Mouse (Mus musculus): ENCODE results near the gene Adcy5. TPM values are rescaled to one million over a fixed set of nuclear protein-coding genes. Genes with fewer than 3 reads are reported as not detected.
A peak's percentile ranks its signal among the peaks of the same experiment; 100 is the strongest.

Gene Adcy5
- total and polyA plus RNA-seq, 3 experiments: 47.1 to 56.2 (median 52.9) TPM

DNA sequence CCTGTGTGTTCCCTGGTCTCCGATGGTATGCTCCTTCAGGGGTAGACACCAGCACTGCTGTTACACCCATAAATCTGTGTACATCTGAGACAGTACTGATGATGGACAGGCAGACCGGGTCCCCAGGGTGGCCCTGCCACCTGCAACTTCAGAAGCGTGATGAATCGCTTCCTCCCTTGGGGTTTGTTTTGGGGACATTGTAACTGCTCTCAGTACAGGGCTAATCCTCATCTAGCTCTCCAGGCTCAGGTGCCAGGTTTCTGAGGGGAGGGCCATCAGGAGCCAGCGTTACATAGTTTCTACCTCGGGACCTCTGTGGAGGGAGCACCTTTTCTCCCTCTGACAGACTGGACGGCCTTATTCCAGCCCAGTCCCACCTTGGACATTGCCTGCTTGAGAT is 36.1 kb downstream of the Adcy5 start:
- Histone ChIP-seq H3K4me1 (ENCODE audit: control insufficient read depth, insufficient read depth, low read length) (peaks cover 11% of the 10 kb centered on the region; the same call in 1 of the 2 replicates), H3K79me2 (replicated peaks; ENCODE audit: control insufficient read depth, insufficient read depth, low read length) (no peaks in the 10 kb centered on the region), H3K9ac (ENCODE audit: low read depth, low read length) (no peak overlapping the region), H3K4me3 (no peak overlapping the region), H3K27ac (no peak overlapping the region), H3K27me3 (ENCODE audit: control insufficient read depth, insufficient read depth, low read length) (no peaks in the 10 kb centered on the region), H3K36me3 (ENCODE audit: control insufficient read depth, insufficient read depth, low read length) (no peaks in the 10 kb centered on the region)
- intact Hi-C loops (cut with DNase I): no loop called here
- WGBS: 77% methylated on average over 7 of the region's 7 CpGs
- no peak for DNase-seq
- TF ChIP-seq EP300 (IDR thresholded peaks at IDR 0.05; ENCODE audit: insufficient read depth, low read depth, low read length) (no peak), CTCF (IDR thresholded peaks at IDR 0.05) (no peak), POLR2A (IDR thresholded peaks at IDR 0.05; ENCODE audit: insufficient read depth, low read depth, low read length) (no peak)

DNA sequence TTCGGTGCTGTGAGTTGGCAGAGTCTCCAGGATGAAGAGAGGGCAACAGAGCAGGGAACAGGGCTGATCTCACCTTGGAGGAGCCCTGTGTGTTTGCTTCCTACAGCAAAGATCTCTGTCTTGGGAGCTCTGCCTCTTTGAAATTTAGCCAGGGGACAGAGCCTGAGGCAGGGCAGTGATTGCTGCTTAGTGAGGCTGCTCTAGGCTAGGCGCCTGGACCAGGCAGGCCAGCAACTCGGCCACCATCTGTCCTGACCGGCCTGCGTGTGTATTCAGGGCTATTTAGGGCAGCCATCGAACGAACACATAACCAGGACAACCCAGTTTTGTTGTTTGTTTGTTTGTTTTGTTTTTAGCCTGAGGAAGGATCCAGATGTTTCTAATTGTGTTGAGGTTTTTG is 36.6 kb downstream of the Adcy5 start:
- peaks cover 11% of the 10 kb centered on the region; the same call in 1 of the 2 replicates for H3K4me1 ChIP-seq (ENCODE audit: control insufficient read depth, insufficient read depth, low read length)
- peak overlapping the region; percentile 36; the same call in 1 of the 2 replicates for H3K27ac ChIP-seq
- H3K9ac ChIP-seq (ENCODE audit: low read depth, low read length): no peak overlapping the region
- no peak overlapping the region for H3K4me3 ChIP-seq
- WGBS: 49% methylated on average over 7 of the region's 7 CpGs
- no peaks in the 10 kb centered on the region for H3K36me3 ChIP-seq (ENCODE audit: control insufficient read depth, insufficient read depth, low read length)
- intact Hi-C loops (cut with DNase I): no loop called here
- no peak for DNase-seq
- H3K27me3 ChIP-seq (ENCODE audit: control insufficient read depth, insufficient read depth, low read length): no peaks in the 10 kb centered on the region
- no peaks in the 10 kb centered on the region for H3K79me2 ChIP-seq (replicated peaks; ENCODE audit: control insufficient read depth, insufficient read depth, low read length)
- TF ChIP-seq EP300 (IDR thresholded peaks at IDR 0.05; ENCODE audit: insufficient read depth, low read depth, low read length) (no peak), CTCF (IDR thresholded peaks at IDR 0.05) (no peak), POLR2A (IDR thresholded peaks at IDR 0.05; ENCODE audit: insufficient read depth, low read depth, low read length) (no peak)

DNA sequence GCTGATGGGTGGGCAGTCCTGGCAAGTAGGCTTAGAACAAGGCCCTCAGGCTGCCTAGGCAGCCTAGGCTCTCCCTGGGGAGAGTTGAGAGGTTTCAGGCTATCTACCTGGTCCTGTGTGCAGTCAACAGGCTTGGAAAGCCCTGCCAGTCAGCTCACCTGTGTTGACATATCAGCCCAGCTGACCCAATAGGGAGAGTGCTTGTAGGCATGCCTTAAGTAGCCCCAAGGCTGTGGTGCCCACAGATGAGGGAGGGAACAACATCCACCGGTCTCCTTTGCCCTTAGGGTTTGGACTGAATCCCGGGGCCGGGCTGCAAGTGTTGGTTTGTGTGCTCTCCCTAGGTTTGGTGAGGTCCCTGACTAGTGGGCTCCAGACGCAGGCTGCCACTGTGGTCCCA is 37.8 kb downstream of the Adcy5 start:
- intact Hi-C loops (cut with DNase I): no loop called here
- Histone ChIP-seq H3K4me3 (no peak overlapping the region), H3K9ac (ENCODE audit: low read depth, low read length) (no peak overlapping the region), H3K27ac (no peak overlapping the region; the same call in 1 of the 2 replicates), H3K4me1 (ENCODE audit: control insufficient read depth, insufficient read depth, low read length) (peaks cover 11% of the 10 kb centered on the region; the same call in 1 of the 2 replicates), H3K27me3 (ENCODE audit: control insufficient read depth, insufficient read depth, low read length) (no peaks in the 10 kb centered on the region), H3K79me2 (replicated peaks; ENCODE audit: control insufficient read depth, insufficient read depth, low read length) (no peaks in the 10 kb centered on the region), H3K36me3 (ENCODE audit: control insufficient read depth, insufficient read depth, low read length) (no peaks in the 10 kb centered on the region)
- DNase-seq: no peak
- 88% methylated on average over 4 of the region's 4 CpGs for WGBS
- TF ChIP-seq CTCF (IDR thresholded peaks at IDR 0.05) (no peak), POLR2A (IDR thresholded peaks at IDR 0.05; ENCODE audit: insufficient read depth, low read depth, low read length) (no peak), EP300 (IDR thresholded peaks at IDR 0.05; ENCODE audit: insufficient read depth, low read depth, low read length) (no peak)

DNA sequence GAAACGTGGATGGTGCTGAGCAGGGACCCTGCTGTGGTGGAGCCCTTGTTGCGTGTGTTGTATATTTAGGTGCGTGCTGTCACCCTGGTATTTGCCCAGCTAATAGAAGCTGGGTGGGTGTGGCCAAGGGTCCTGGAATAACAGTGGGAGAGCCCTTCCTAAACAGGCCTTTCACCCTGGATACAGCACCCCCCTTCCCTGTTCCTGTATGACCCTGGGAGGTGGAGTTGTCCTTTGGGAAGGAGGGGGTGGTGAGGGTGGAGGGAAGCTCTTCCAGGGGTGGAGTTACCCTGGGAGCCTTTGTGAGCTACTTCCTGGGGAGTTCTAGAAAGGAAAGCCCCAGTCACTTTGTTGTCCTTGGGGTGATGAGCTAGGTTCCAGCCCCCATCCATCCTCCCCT is 38.7 kb downstream of the Adcy5 start:
- no peaks in the 10 kb centered on the region for H3K79me2 ChIP-seq (replicated peaks; ENCODE audit: control insufficient read depth, insufficient read depth, low read length)
- no peak overlapping the region for H3K4me3 ChIP-seq
- H3K27ac ChIP-seq: peak overlapping the region; percentile 33; the same call in 1 of the 2 replicates
- H3K9ac ChIP-seq (ENCODE audit: low read depth, low read length): no peak overlapping the region
- H3K36me3 ChIP-seq (ENCODE audit: control insufficient read depth, insufficient read depth, low read length): no peaks in the 10 kb centered on the region
- H3K27me3 ChIP-seq (ENCODE audit: control insufficient read depth, insufficient read depth, low read length): no peaks in the 10 kb centered on the region
- TF ChIP-seq EP300 (IDR thresholded peaks at IDR 0.05; ENCODE audit: insufficient read depth, low read depth, low read length) (no peak), POLR2A (IDR thresholded peaks at IDR 0.05; ENCODE audit: insufficient read depth, low read depth, low read length) (0 out of 2 replicates have a peak, but pooled peaks have one; percentile 20), CTCF (IDR thresholded peaks at IDR 0.05) (no peak)
- intact Hi-C loops (cut with DNase I): no loop called here
- no peak for DNase-seq
- 30% methylated on average over 3 of the region's 3 CpGs for WGBS
- H3K4me1 ChIP-seq (ENCODE audit: control insufficient read depth, insufficient read depth, low read length): peaks cover 11% of the 10 kb centered on the region; the same call in 1 of the 2 replicates

DNA sequence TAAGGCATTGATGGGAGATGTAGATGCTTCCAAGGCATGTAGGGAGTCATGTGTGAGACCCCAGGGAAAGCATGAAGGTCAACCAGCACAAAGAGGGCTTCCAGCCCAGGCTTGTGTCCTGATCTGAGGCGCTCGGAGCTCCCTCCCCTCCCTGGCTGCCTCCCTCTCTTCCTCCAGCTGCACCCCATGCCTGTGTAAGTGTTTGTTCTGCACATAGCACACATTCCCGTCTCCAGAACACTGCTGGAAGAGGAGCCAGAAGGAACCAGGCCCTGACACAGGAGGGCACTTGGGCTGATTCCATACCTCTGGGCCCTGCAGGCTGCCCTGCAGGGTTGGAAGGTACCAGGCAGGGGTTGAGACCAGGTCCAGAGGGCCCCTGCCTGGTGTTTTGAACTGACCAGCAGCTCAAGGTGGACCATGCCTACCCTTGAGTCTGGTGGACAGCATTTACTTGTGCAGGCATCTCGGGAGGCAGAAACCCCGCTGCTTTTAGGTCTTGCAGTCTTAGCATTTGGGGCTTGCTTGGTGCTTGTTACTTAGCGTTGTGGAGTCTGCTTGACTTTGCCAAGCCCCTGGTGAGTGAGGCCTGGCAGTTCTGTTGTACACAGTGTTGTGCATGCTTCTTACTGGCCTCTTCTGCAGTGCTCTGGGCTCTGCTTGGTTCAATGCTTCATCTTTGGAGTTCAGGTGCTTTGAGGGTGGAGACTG is 45.2 kb downstream of the Adcy5 start:
- no peak for TF ChIP-seq EP300 (IDR thresholded peaks at IDR 0.05; ENCODE audit: insufficient read depth, low read depth, low read length)
- TF ChIP-seq CTCF (IDR thresholded peaks at IDR 0.05): no peak
- no peak for TF ChIP-seq POLR2A (IDR thresholded peaks at IDR 0.05; ENCODE audit: insufficient read depth, low read depth, low read length)
- Histone ChIP-seq H3K4me1 (ENCODE audit: control insufficient read depth, insufficient read depth, low read length) (peaks cover 12% of the 10 kb centered on the region), H3K9ac (ENCODE audit: low read depth, low read length) (no peak overlapping the region), H3K27ac (no peak overlapping the region), H3K27me3 (ENCODE audit: control insufficient read depth, insufficient read depth, low read length) (no peaks in the 10 kb centered on the region), H3K36me3 (ENCODE audit: control insufficient read depth, insufficient read depth, low read length) (no peaks in the 10 kb centered on the region), H3K79me2 (replicated peaks; ENCODE audit: control insufficient read depth, insufficient read depth, low read length) (no peaks in the 10 kb centered on the region), H3K4me3 (no peak overlapping the region)
- intact Hi-C loops (cut with DNase I): no loop called here
- DNase-seq: no peak
- 33% methylated on average over 6 of the region's 6 CpGs for WGBS

DNA sequence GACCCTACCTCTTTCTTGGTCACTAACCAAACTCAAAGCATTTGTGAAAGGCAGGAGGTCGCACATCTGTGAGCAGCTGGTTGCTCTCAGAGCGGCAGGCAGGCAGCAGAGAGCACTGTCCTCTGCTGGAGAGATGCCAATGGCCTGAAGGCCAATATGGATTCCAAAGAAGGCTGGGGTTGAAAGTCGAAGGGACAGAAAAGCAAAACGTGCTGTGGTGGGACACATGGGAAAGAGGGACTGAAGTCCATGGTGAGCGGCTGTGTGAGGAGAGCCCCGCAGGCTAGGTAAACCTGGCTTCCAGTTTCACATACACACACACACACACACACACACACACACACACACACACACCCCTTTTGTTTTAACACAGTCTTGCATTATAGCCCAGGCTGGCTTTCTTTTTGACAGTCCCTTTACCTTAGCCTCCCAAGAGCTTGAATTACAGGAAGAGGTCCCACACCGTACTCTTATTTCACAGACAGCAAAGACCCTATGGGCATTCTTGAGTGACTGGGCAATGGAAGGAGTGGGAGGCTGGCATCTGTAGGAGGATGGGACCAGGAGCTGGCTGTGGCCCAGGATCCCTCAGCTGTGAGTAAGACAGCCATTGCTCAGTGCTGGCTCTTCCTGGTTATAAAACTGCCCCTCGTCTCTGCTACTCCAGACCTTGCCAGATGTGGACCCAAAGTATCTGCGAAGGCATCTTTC is 45.9 kb downstream of the Adcy5 start:
- Histone ChIP-seq H3K27ac (no peak overlapping the region), H3K4me3 (no peak overlapping the region), H3K27me3 (ENCODE audit: control insufficient read depth, insufficient read depth, low read length) (no peaks in the 10 kb centered on the region), H3K79me2 (replicated peaks; ENCODE audit: control insufficient read depth, insufficient read depth, low read length) (no peaks in the 10 kb centered on the region), H3K9ac (ENCODE audit: low read depth, low read length) (no peak overlapping the region), H3K4me1 (ENCODE audit: control insufficient read depth, insufficient read depth, low read length) (peaks cover 12% of the 10 kb centered on the region), H3K36me3 (ENCODE audit: control insufficient read depth, insufficient read depth, low read length) (no peaks in the 10 kb centered on the region)
- no peak for DNase-seq
- intact Hi-C loops (cut with DNase I): no loop called here
- no peak for TF ChIP-seq POLR2A (IDR thresholded peaks at IDR 0.05; ENCODE audit: insufficient read depth, low read depth, low read length)
- no peak for TF ChIP-seq EP300 (IDR thresholded peaks at IDR 0.05; ENCODE audit: insufficient read depth, low read depth, low read length)
- TF ChIP-seq CTCF (IDR thresholded peaks at IDR 0.05): no peak
- WGBS: 54% methylated on average over 9 of the region's 9 CpGs
